Mouse (Mus musculus) thymus, adult 2 months (tissue): Measurements from ENCODE around the gene Immp2l.
"Not testable (repeated sequence)": the region's sequence is repeated elsewhere in the genome, so short reads cannot be mapped to it uniquely, and the experiment has no call there.

Experiments used
- CTCF ChIP-seq: fragments of 200-500 bp; IDR thresholded peaks from 2 replicates; pipeline ENCODE4 v1.5.1; 2012; ENCODE audit warnings: mild to moderate bottlenecking, control low read depth, low read length, moderate library complexity, borderline replicate concordance; ENCODE audit not compliant: control insufficient read depth, poor library complexity, insufficient read depth; ENCODE audit errors: extremely low read depth
- POLR2A ChIP-seq: fragments of 200-500 bp; IDR thresholded peaks from 2 replicates; pipeline ENCODE4 v1.6.1; 2012; ENCODE audit warnings: mild to moderate bottlenecking, low read length, control low read depth, moderate library complexity; ENCODE audit not compliant: control insufficient read depth, poor library complexity, insufficient read depth; ENCODE audit errors: extremely low read depth

- not testable (repeated sequence) for TF ChIP-seq POLR2A, CTCF
These were observed 835.8 kb downstream of the Immp2l start for GRCm38 (mm10) chr12:41859652-41860051.
